ENCODE assay signal across 8 mouse cellular contexts in genomic region chr3:57470981-57471601, GRCm38 (mm10). TPM values are rescaled to one million over a fixed set of nuclear protein-coding genes. Genes with fewer than 3 reads are reported as not detected.
DNase-seq lines count a peak whose midpoint lies in the region; ATAC-seq and TF ChIP-seq lines count a peak whose summit lies in the region.

No protein-coding gene starts in this region.

- ATAC-seq in embryonic facial prominence, embryonic 14.5 days (ENCODE audit: low read depth) = peak; percentile 41
- no peak; the same call in 1 of the 2 replicates for ATAC-seq in heart, postnatal 0 days (ENCODE audit: insufficient read depth, low read depth)
- peak; percentile 70 for ATAC-seq in lung, postnatal 0 days

- H3K36me3 ChIP-seq in embryonic facial prominence, embryonic 14.5 days (ENCODE audit: control insufficient read depth, insufficient read depth, low read length) = peaks cover 3% of the 10 kb centered on the region; the same call in 1 of the 2 replicates
- H3K36me3 ChIP-seq in heart, postnatal 0 days (replicated peaks; ENCODE audit: control insufficient read depth, insufficient read depth, low read length) = peaks cover 3% of the 10 kb centered on the region; the same call in 1 of the 2 replicates
- H3K36me3 ChIP-seq in lung, postnatal 0 days (ENCODE audit: insufficient read depth, low read length) = no peaks in the 10 kb centered on the region
- no peaks in the 10 kb centered on the region for H3K36me3 ChIP-seq in thymus, adult 2 months (ENCODE audit: control insufficient read depth, insufficient read depth, low read length)

- peaks cover 22% of the 10 kb centered on the region for H3K4me1 ChIP-seq in embryonic facial prominence, embryonic 14.5 days (ENCODE audit: control insufficient read depth, insufficient read depth, low read length)
- H3K4me1 ChIP-seq in heart, postnatal 0 days (ENCODE audit: control insufficient read depth, insufficient read depth) = peaks cover 17% of the 10 kb centered on the region
- H3K4me1 ChIP-seq in lung, postnatal 0 days (ENCODE audit: insufficient read depth, low read depth, low read length) = peaks cover 22% of the 10 kb centered on the region; the same call in 1 of the 2 replicates
- H3K4me1 ChIP-seq in thymus, adult 2 months (replicated peaks; ENCODE audit: control insufficient read depth, insufficient read depth, low read length) = no peaks in the 10 kb centered on the region

- TF ChIP-seq CTCF in heart, postnatal 0 days (IDR thresholded peaks at IDR 0.05; ENCODE audit: low read depth) = no peak
- no peak for TF ChIP-seq CTCF in lung, postnatal 0 days (IDR thresholded peaks at IDR 0.05)
- TF ChIP-seq CTCF in thymus, adult 2 months (IDR thresholded peaks at IDR 0.05; ENCODE audit: borderline replicate concordance, control insufficient read depth, extremely low read depth, insufficient read depth, low read length, poor library complexity) = no peak

- peak overlapping the region; percentile 51 for H3K9ac ChIP-seq in embryonic facial prominence, embryonic 14.5 days (ENCODE audit: low read depth, low read length)
- H3K9ac ChIP-seq in heart, postnatal 0 days (replicated peaks; ENCODE audit: low read depth, low read length) = peak overlapping the region; percentile 34
- no peak overlapping the region for H3K9ac ChIP-seq in lung, postnatal 0 days (replicated peaks; ENCODE audit: low read depth)

- H3K9me3 ChIP-seq in embryonic facial prominence, embryonic 14.5 days (ENCODE audit: control insufficient read depth, low read length) = no peaks in the 10 kb centered on the region
- H3K9me3 ChIP-seq in heart, postnatal 0 days (replicated peaks; ENCODE audit: control insufficient read depth, low read length) = no peaks in the 10 kb centered on the region
- no peaks in the 10 kb centered on the region for H3K9me3 ChIP-seq in lung, postnatal 0 days (ENCODE audit: low read length)

- no peak for TF ChIP-seq EP300 in heart, postnatal 0 days (IDR thresholded peaks at IDR 0.05; ENCODE audit: low read depth)
- TF ChIP-seq EP300 in lung, postnatal 0 days (IDR thresholded peaks at IDR 0.05) = no peak

- TF ChIP-seq POLR2A in thymus, adult 2 months (IDR thresholded peaks at IDR 0.05; ENCODE audit: control insufficient read depth, extremely low read depth, insufficient read depth, low read length, poor library complexity) = no peak

- intact Hi-C loops in left cerebral cortex, postnatal 10 days (cut with DNase I) = loop anchor here (2.0 kb wide), 2 partner anchors 104 to 154 kb away; partner anchors contain the start of gene Wwtr1

- H3K27me3 ChIP-seq in embryonic facial prominence, embryonic 14.5 days (replicated peaks; ENCODE audit: control insufficient read depth, insufficient read depth, low read length) = no peaks in the 10 kb centered on the region
- no peaks in the 10 kb centered on the region for H3K27me3 ChIP-seq in heart, postnatal 0 days (ENCODE audit: control insufficient read depth, insufficient read depth, low read length)
- H3K27me3 ChIP-seq in lung, postnatal 0 days (replicated peaks; ENCODE audit: insufficient read depth, low read length) = no peaks in the 10 kb centered on the region
- no peaks in the 10 kb centered on the region for H3K27me3 ChIP-seq in thymus, adult 2 months (ENCODE audit: control insufficient read depth, insufficient read depth, low read length)

- peak; percentile 27 to 72 for DNase-seq in left cerebral cortex, postnatal 10 days (ENCODE audit: extremely low spot score in 1 of 2, low spot score in 2 of 2)
- DNase-seq in left cerebral cortex, adult 9 months (ENCODE audit: low spot score in 2 of 2) = no peak
- peak; percentile 77 for DNase-seq in embryonic facial prominence, embryonic 14.5 days (ENCODE audit: low spot score)
- DNase-seq in heart, postnatal 0 days (ENCODE audit: low spot score) = no peak
- peak; percentile 36 to 38 for DNase-seq in kidney, postnatal 25 days
- DNase-seq in lung, postnatal 0 days (ENCODE audit: low spot score) = peak; percentile 67
- DNase-seq in right cerebral cortex, adult 2 months (ENCODE audit: low spot score in 2 of 2) = peak; percentile 13 to 44
- DNase-seq in thymus, adult 2 months = no peak

- peak overlapping the region; percentile 26 for H3K4me3 ChIP-seq in embryonic facial prominence, embryonic 14.5 days (ENCODE audit: low read depth, low read length)
- peak overlapping the region; percentile 18 for H3K4me3 ChIP-seq in heart, postnatal 0 days (ENCODE audit: low read depth, low read length)
- H3K4me3 ChIP-seq in lung, postnatal 0 days (ENCODE audit: low read depth, low read length) = 0 out of 2 replicates have a peak overlapping the region, but pooled peaks have one; percentile 5
- no peak overlapping the region for H3K4me3 ChIP-seq in thymus, adult 2 months (ENCODE audit: control insufficient read depth, insufficient read depth, low read length)

- H3K4me2 ChIP-seq in embryonic facial prominence, embryonic 14.5 days (ENCODE audit: low read depth, low read length) = peak overlapping the region; percentile 52
- H3K4me2 ChIP-seq in heart, postnatal 0 days (ENCODE audit: low read depth, low read length) = peak overlapping the region; percentile 58
- H3K4me2 ChIP-seq in lung, postnatal 0 days (replicated peaks; ENCODE audit: low read depth, low read length) = peak overlapping the region; percentile 47

- peak overlapping the region; percentile 86 for H3K27ac ChIP-seq in embryonic facial prominence, embryonic 14.5 days (replicated peaks; ENCODE audit: low read depth, low read length)
- H3K27ac ChIP-seq in heart, postnatal 0 days (ENCODE audit: low read depth) = peak overlapping the region; percentile 65
- peak overlapping the region; percentile 85 for H3K27ac ChIP-seq in lung, postnatal 0 days (ENCODE audit: low read length)
- H3K27ac ChIP-seq in thymus, adult 2 months (ENCODE audit: control insufficient read depth, insufficient read depth, low read length) = no peak overlapping the region

- 4% methylated on average over 15 of the region's 15 CpGs for WGBS in embryonic facial prominence, embryonic 14.5 days
- WGBS in heart, postnatal 0 days = 11% methylated on average over 15 of the region's 15 CpGs
- WGBS in lung, postnatal 0 days = 11% methylated on average over 15 of the region's 15 CpGs
- WGBS in thymus, adult 2 months = 20% methylated on average over 15 of the region's 15 CpGs

RNA-seq across cellular contexts. Expression of gene Tm4sf4, which starts 46.0 kb away (rescaled TPM):
- total RNA-seq in left cerebral cortex, postnatal 10 days (2021) = not detected
- polyA plus RNA-seq in embryonic facial prominence, embryonic 14.5 days (2014; fragmentation: Nextera tagmentation; extraction: Ambion mirVana) = 0.31 TPM in 1 of 2 replicates, not detected in the other
- total RNA-seq in heart, postnatal 0 days (2014; rRNA removed; ENCODE audit: low replicate concordance) = 0.92 TPM in 1 of 2 replicates, not detected in the other
- polyA plus RNA-seq in heart, postnatal 0 days (2015; fragmentation: Nextera tagmentation; extraction: Ambion mirVana) = 0.73 and 1.2 TPM in 2 replicates
- polyA plus RNA-seq in lung, postnatal 0 days (2015; fragmentation: Nextera tagmentation; extraction: Ambion mirVana) = 0.08 and 0.13 TPM in 2 replicates
- polyA plus RNA-seq in thymus, adult 2 months (2012; rRNA removed) = 0.08 and 0.27 TPM in 2 replicates

Comparison
In these comparisons a context has a peak if more than half of its experiments do, and no peak if none do; other contexts are left out.
1. DNase-seq: peak in left cerebral cortex, postnatal 10 days (2 of 2), embryonic facial prominence, embryonic 14.5 days (single experiment), kidney, postnatal 25 days (2 of 2), lung, postnatal 0 days (single experiment) and right cerebral cortex, adult 2 months (2 of 2); none in left cerebral cortex, adult 9 months (0 of 2), heart, postnatal 0 days (single experiment) and thymus, adult 2 months (single experiment).
2. Peak in every context shown above with its lines, with median percentiles within 50 percentile points of each other: H3K4me2 ChIP-seq.